Mouse (Mus musculus): Measurements from ENCODE around the gene Gm6763. TPM values are rescaled to one million over a fixed set of nuclear protein-coding genes. Genes with fewer than 3 reads are reported as not detected.
"Not testable (repeated sequence)": the region's sequence is repeated elsewhere in the genome, so short reads cannot be mapped to it uniquely, and the experiment has no call there.

The Gm6763 gene
- polyA plus RNA-seq (2015; fragmentation: Nextera tagmentation; extraction: Ambion mirVana): not detected in 2 replicates

- H3K9ac ChIP-seq (replicated peaks); H3K36me3 ChIP-seq; H3K4me3 ChIP-seq (replicated peaks); H3K27me3 ChIP-seq; ATAC-seq; H3K9me3 ChIP-seq; H3K4me1 ChIP-seq (replicated peaks); H3K4me2 ChIP-seq (replicated peaks); H3K27ac ChIP-seq: not testable (repeated sequence)
- WGBS: no CpG with 5 or more reads among the region's 3 CpGs
These were observed at the start of gene Gm6763 for GRCm38 (mm10) chr10:104151197-104151596. Gene Gm6763 (plus strand): TSS chr10:104151497.

GRCm38 (mm10) chr10:104110044-104110443 lies 41.3 kb upstream of the Gm6763 start:
- Histone ChIP-seq H3K27me3 (no peaks in the 10 kb centered on the region), H3K4me2 (replicated peaks) (no peak overlapping the region), H3K36me3 (no peaks in the 10 kb centered on the region), H3K9ac (replicated peaks) (no peak overlapping the region), H3K4me3 (replicated peaks) (no peak overlapping the region), H3K27ac (no peak overlapping the region), H3K9me3 (no peaks in the 10 kb centered on the region), H3K4me1 (replicated peaks) (no peaks in the 10 kb centered on the region)
- WGBS: 76% methylated on average over 3 of the region's 3 CpGs
- ATAC-seq: no peak

- Histone ChIP-seq H3K4me3 (replicated peaks) (no peak overlapping the region), H3K4me2 (replicated peaks) (no peak overlapping the region), H3K36me3 (no peaks in the 10 kb centered on the region), H3K27ac (no peak overlapping the region), H3K9me3 (no peaks in the 10 kb centered on the region), H3K27me3 (no peaks in the 10 kb centered on the region), H3K4me1 (replicated peaks) (no peaks in the 10 kb centered on the region), H3K9ac (replicated peaks) (no peak overlapping the region)
- WGBS: 83% methylated on average over 2 of the region's 2 CpGs
- no peak for ATAC-seq
These were observed 33.0 kb upstream of the Gm6763 start for GRCm38 (mm10) chr10:104118312-104118711.

- not testable (repeated sequence) for H3K27me3 ChIP-seq; H3K9ac ChIP-seq (replicated peaks); H3K27ac ChIP-seq; H3K4me1 ChIP-seq (replicated peaks); ATAC-seq; H3K9me3 ChIP-seq; H3K4me2 ChIP-seq (replicated peaks); H3K4me3 ChIP-seq (replicated peaks); H3K36me3 ChIP-seq
- WGBS: no CpG with 5 or more reads among the region's 3 CpGs
These were observed 8.6 kb upstream of the Gm6763 start, which contains the start of gene Gm21293 for GRCm38 (mm10) chr10:104142687-104143086. Gene Gm21293 (plus strand): TSS chr10:104142987.

- H3K4me2 ChIP-seq (replicated peaks); ATAC-seq; H3K4me1 ChIP-seq (replicated peaks); H3K9me3 ChIP-seq; H3K4me3 ChIP-seq (replicated peaks); H3K36me3 ChIP-seq; H3K27me3 ChIP-seq; H3K9ac ChIP-seq (replicated peaks); H3K27ac ChIP-seq: not testable (repeated sequence)
- WGBS: no CpG with 5 or more reads among the region's 3 CpGs
These were observed 8.4 kb downstream of the Gm6763 start, which contains the start of gene Gm8764 for GRCm38 (mm10) chr10:104159706-104160105. Gene Gm8764 (plus strand): TSS chr10:104160006.

- not testable (repeated sequence) for H3K4me1 ChIP-seq (replicated peaks); H3K27ac ChIP-seq; H3K4me2 ChIP-seq (replicated peaks); H3K27me3 ChIP-seq; H3K9me3 ChIP-seq; H3K4me3 ChIP-seq (replicated peaks); ATAC-seq; H3K9ac ChIP-seq (replicated peaks); H3K36me3 ChIP-seq
- WGBS: no CpG with 5 or more reads among the region's 3 CpGs
These were observed 16.9 kb downstream of the Gm6763 start, which contains the start of gene Gm21304 for GRCm38 (mm10) chr10:104168215-104168614. Gene Gm21304 (plus strand): TSS chr10:104168515.

- H3K27me3 ChIP-seq; H3K36me3 ChIP-seq; H3K27ac ChIP-seq; H3K9ac ChIP-seq (replicated peaks); H3K4me2 ChIP-seq (replicated peaks); H3K4me3 ChIP-seq (replicated peaks); H3K9me3 ChIP-seq; ATAC-seq; H3K4me1 ChIP-seq (replicated peaks): not testable (repeated sequence)
- no CpG with 5 or more reads among the region's 3 CpGs for WGBS
These were observed 25.4 kb downstream of the Gm6763 start, which contains the start of gene Gm21312 for GRCm38 (mm10) chr10:104176724-104177123. Gene Gm21312 (plus strand): TSS chr10:104177024.

GRCm38 (mm10) chr10:104185233-104185632 lies 33.9 kb downstream of the Gm6763 start, which contains the start of gene Gm20765:
Gene Gm20765 (plus strand): TSS chr10:104185533.
- not testable (repeated sequence) for H3K4me2 ChIP-seq (replicated peaks); H3K27ac ChIP-seq; H3K9ac ChIP-seq (replicated peaks); H3K9me3 ChIP-seq; ATAC-seq; H3K4me3 ChIP-seq (replicated peaks); H3K36me3 ChIP-seq; H3K4me1 ChIP-seq (replicated peaks); H3K27me3 ChIP-seq
- no CpG with 5 or more reads among the region's 3 CpGs for WGBS

GRCm38 (mm10) chr10:104193742-104194141 lies 42.4 kb downstream of the Gm6763 start, which contains the start of gene Gm4340:
Gene Gm4340 (plus strand): TSS chr10:104194042.
- WGBS: no CpG with 5 or more reads among the region's 3 CpGs
- not testable (repeated sequence) for H3K9ac ChIP-seq (replicated peaks); H3K27ac ChIP-seq; H3K4me3 ChIP-seq (replicated peaks); H3K36me3 ChIP-seq; H3K4me1 ChIP-seq (replicated peaks); H3K27me3 ChIP-seq; H3K4me2 ChIP-seq (replicated peaks); ATAC-seq; H3K9me3 ChIP-seq

Other genes starting within 250 kb of the Gm6763 start
- not detected in 2 replicates for gene Gm21293, start 8.5 kb upstream of the Gm6763 start, polyA plus RNA-seq (2015; fragmentation: Nextera tagmentation; extraction: Ambion mirVana)
- gene Gm8764, start 8.5 kb downstream of the Gm6763 start, polyA plus RNA-seq (2015; fragmentation: Nextera tagmentation; extraction: Ambion mirVana): not detected in 2 replicates
- gene Gm21304, start 17.0 kb downstream of the Gm6763 start, polyA plus RNA-seq (2015; fragmentation: Nextera tagmentation; extraction: Ambion mirVana): not detected in 2 replicates
- not detected in 2 replicates for gene Gm21312, start 25.5 kb downstream of the Gm6763 start, polyA plus RNA-seq (2015; fragmentation: Nextera tagmentation; extraction: Ambion mirVana)
- gene Gm20765, start 34.0 kb downstream of the Gm6763 start, polyA plus RNA-seq (2015; fragmentation: Nextera tagmentation; extraction: Ambion mirVana): not detected in 2 replicates
- not detected in 2 replicates for gene Gm4340, start 42.5 kb downstream of the Gm6763 start, polyA plus RNA-seq (2015; fragmentation: Nextera tagmentation; extraction: Ambion mirVana)

Measured in midbrain, embryonic 13.5 days (tissue).